Mouse (Mus musculus) embryonic facial prominence, embryonic 12.5 days (tissue): ENCODE measurements around the gene Hoxa4. TPM values are rescaled to one million over a fixed set of nuclear protein-coding genes. Genes with fewer than 3 reads are reported as not detected.

ENCODE experiments used
- ATAC-seq: fragments of 200-750 bp; cut with Nextera tagmentation; 2 replicates; pipeline ENCODE4 v1.8.0; 2017; ENCODE audit not compliant: insufficient number of reproducible peaks, insufficient read depth, low FRiP score, low TSS enrichment
- H3K27ac ChIP-seq: fragments of 300-500 bp; sonication (generic); 2 replicates; pipeline ENCODE4 v1.5.1; 2016; ENCODE audit warnings: mild to moderate bottlenecking
- H3K27me3 ChIP-seq: fragments of 300-500 bp; sonication (generic); 2 replicates; pipeline ENCODE4 v1.6.1; 2016; ENCODE audit warnings: mild to moderate bottlenecking, moderate library complexity
- H3K36me3 ChIP-seq: fragments of 300-500 bp; sonication (generic); 2 replicates; pipeline ENCODE4 v1.6.1; 2016; ENCODE audit warnings: mild to moderate bottlenecking
- H3K4me1 ChIP-seq: fragments of 300-500 bp; sonication (generic); 2 replicates; pipeline ENCODE4 v1.6.1; 2016
- H3K4me2 ChIP-seq: fragments of 300-500 bp; sonication (generic); replicated peaks from 2 replicates; pipeline ENCODE4 v1.6.1; 2016; ENCODE audit warnings: mild to moderate bottlenecking, moderate library complexity
- H3K4me3 ChIP-seq: fragments of 300-500 bp; sonication (generic); 2 replicates; pipeline ENCODE4 v1.5.1; 2016; ENCODE audit warnings: mild to moderate bottlenecking
- H3K9ac ChIP-seq: fragments of 300-500 bp; sonication (generic); 2 replicates; pipeline ENCODE4 v1.6.1; 2016; ENCODE audit warnings: mild to moderate bottlenecking, moderate library complexity
- H3K9me3 ChIP-seq: fragments of 300-500 bp; sonication (generic); 2 replicates; pipeline ENCODE4 v1.6.1; 2016; ENCODE audit warnings: mild to moderate bottlenecking, moderate library complexity
- WGBS: fragments of 180-500 bp; shearing (Covaris S2); methylation state at CpG from one replicate; pipeline ENCODE4 v1.1.7; 2016; 5-methylcytosine and 5-hydroxymethylcytosine counted together
- polyA plus RNA-seq: library from polyadenylated mRNA; unstranded; fragments of >200 nt; fragmentation: Nextera tagmentation; extraction: Ambion mirVana; gene quantifications from 2 replicates; pipeline ENCODE4 v1.2.1, GENCODE M21; 2016

Hoxa4 gene
- polyA plus RNA-seq, result 0.14 TPM in 1 of 2 replicates, not detected in the other

DNA sequence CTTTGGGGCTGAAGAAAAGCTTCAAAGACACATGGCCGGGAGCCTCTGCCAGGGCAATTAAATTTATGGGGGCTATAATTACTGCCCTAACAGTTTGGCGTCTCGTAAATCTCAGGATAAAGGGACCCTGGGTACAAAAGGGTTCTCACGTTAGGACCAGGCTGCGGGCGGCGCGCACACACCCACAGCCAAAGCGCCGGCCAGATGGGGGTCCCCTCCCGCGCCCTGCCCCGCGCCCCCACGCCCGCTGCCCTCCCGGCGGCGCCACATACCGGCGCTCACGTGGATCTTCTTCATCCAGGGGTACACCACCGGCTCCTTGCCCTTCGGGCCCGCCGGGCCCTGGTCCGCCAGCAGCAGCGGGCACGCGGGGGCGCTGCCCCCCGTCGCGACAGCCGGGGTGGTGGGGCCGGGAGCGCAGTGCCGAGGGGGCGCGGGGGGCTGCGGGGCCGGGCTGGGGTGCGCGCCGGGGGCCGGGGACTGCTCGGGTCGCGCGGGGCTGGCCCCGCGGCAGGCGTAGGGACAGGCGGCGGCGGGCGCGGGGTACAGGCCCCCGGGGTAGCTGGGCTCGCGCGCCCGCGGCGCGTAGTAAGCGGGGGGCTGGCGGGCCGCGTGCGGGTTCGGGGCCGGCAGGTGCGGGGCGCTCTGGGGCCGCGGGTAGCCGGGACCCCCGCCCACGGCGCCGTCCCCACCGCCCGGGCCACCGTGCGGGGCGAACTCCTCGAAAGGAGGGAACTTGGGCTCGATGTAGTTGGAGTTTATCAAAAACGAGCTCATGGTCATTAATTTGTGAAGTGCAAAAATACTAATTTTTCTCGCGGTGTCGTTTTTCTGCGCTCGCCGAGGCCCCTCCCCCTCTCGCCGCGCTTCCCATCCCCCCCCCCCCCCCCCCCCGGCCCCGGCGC, at the start of gene Hoxa4:
TSS of gene Hoxa4 (minus strand) at position 848 of the 905 bp plus-strand sequence.
- H3K9ac ChIP-seq, result no peak within 1 kb of the TSS
- H3K4me2 ChIP-seq, result peak within 1 kb of the TSS; percentile 63
- H3K27me3 ChIP-seq, result peaks cover 96% of the 10 kb centered on the region
- no peaks in the 10 kb centered on the region for H3K9me3 ChIP-seq
- 2% methylated on average over 76 of the region's 102 CpGs for WGBS
- peak within 1 kb of the TSS; percentile 6; the same call in 1 of the 2 replicates for H3K27ac ChIP-seq
- peaks cover 9% of the 10 kb centered on the region; the same call in 1 of the 2 replicates for H3K4me1 ChIP-seq
- peak within 1 kb of the TSS; percentile 37 for H3K4me3 ChIP-seq
- no peak for ATAC-seq
- H3K36me3 ChIP-seq, result no peaks in the 10 kb centered on the region

GRCm38 (mm10) chr6:52241001-52241621, 49.6 kb upstream of the Hoxa4 start:
- no peak for ATAC-seq
- no peak overlapping the region for H3K9ac ChIP-seq
- WGBS, result 4% methylated on average over 9 of the region's 9 CpGs
- no peak overlapping the region for H3K27ac ChIP-seq
- H3K4me2 ChIP-seq, result no peak overlapping the region
- H3K9me3 ChIP-seq, result no peaks in the 10 kb centered on the region
- peaks cover 94% of the 10 kb centered on the region for H3K27me3 ChIP-seq
- no peaks in the 10 kb centered on the region for H3K36me3 ChIP-seq
- H3K4me1 ChIP-seq, result 0 out of 2 replicates have a peak, but pooled peaks cover 3% of the 10 kb centered on the region
- no peak overlapping the region for H3K4me3 ChIP-seq

DNA sequence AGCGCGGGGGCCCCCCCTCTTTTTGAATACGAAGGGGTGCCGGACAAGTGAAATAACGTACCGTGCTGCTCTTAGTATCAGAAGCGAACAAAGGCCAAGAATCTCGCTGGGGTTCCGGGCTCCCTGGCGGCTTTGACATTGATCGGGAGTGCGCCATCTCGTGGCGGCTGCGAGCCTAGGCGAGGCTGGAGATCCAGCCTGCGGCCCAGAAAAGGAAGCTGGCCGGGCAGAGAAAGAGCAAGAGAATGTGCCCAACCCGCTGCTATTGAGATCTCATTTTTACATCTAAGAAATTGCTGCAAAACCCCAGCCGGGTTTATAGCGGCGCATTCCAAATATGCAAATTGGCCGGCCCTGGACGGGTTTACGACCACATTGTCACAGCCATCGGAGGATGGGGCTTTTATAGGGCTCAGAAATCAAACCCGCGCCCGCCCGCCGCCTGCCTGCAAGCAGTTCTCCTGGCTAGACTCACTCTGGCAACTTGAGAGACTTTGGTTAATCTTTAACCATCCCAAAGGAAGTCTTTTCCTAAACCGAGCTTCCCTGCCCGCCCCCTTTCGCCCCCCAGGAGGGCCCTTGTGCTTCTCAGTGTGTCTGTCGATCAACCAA, 48.9 kb upstream of the Hoxa4 start, which contains the start of gene Hoxa10:
TSS of gene Hoxa10 (minus strand) at position 466 of the 612 bp plus-strand sequence.
- ATAC-seq, result no peak
- Histone ChIP-seq H3K4me2 (0 out of 2 replicates have a peak within 1 kb of the TSS, but pooled peaks have one; percentile 8), H3K9me3 (no peaks in the 10 kb centered on the region), H3K27ac (no peak within 1 kb of the TSS), H3K4me1 (0 out of 2 replicates have a peak, but pooled peaks cover 3% of the 10 kb centered on the region), H3K36me3 (no peaks in the 10 kb centered on the region), H3K27me3 (peaks cover 94% of the 10 kb centered on the region), H3K4me3 (no peak within 1 kb of the TSS), H3K9ac (no peak within 1 kb of the TSS)
- 2% methylated on average over 35 of the region's 35 CpGs for WGBS

DNA sequence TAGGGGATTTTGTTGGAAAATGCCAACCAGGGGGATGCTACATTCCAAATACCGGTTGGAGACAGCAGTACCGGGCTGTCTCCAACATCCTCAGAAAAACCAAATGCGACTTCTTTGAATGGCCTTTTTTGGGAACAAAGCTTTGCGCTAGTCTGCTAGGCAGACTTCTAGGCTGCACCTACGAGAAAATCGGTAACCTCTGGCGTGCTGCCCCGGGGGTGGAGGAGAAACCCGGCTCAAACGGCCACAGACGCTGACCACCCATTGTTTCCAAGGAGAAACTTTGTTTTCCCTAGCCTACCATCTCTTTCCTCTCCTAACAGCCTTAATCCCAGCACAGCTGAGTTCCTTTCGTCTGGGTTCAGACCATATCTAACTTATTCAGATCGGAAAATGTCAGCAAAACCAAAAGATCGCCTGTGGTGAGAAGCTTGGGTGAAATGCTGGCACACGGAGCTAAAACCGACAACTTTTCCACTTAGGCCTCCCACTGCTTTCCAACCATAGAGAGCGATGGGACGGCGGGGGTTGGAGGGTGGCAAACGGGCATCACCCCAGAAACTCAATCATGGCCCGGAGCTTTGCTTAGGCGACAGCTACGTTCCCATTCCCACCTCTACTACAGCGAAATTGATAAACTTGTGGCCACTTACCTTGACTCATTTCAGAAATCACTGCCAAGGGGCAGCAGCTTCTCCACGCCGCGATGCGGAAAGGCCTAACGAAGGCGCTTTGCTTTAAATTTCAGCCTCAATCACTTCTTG, 48.3 kb upstream of the Hoxa4 start:
- no peaks in the 10 kb centered on the region for H3K36me3 ChIP-seq
- no peak overlapping the region for H3K27ac ChIP-seq
- H3K4me1 ChIP-seq, result no peaks in the 10 kb centered on the region
- no peaks in the 10 kb centered on the region for H3K9me3 ChIP-seq
- H3K9ac ChIP-seq, result no peak overlapping the region
- 0 out of 2 replicates have a peak overlapping the region, but pooled peaks have one; percentile 8 for H3K4me2 ChIP-seq
- peaks cover 94% of the 10 kb centered on the region for H3K27me3 ChIP-seq
- 1% methylated on average over 30 of the region's 30 CpGs for WGBS
- H3K4me3 ChIP-seq, result no peak overlapping the region
- ATAC-seq, result no peak

DNA sequence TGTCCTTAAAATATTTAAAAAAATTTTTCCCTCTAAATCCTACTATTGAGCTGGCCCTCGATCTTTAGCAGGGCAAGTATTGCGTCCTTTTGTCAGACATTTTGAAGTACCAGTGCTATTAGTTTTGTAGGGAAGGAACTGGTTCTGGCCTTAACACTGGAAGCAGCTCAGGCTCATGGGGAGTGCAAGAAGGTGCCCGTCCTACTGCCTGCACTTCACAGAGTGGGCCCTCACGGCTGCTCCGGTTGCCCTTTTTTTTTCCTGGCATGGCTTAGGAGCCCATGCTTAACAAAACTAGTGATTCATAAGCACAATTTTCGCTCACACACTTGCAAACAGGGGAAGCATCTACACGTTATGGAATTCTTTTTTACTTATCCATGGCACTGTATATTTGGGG, 47.4 kb upstream of the Hoxa4 start:
- no peak overlapping the region for H3K4me3 ChIP-seq
- WGBS, result 2% methylated on average over 7 of the region's 7 CpGs
- no peak for ATAC-seq

GRCm38 (mm10) chr6:52238155-52238545, 46.6 kb upstream of the Hoxa4 start:
- no peaks in the 10 kb centered on the region for H3K9me3 ChIP-seq
- no peaks in the 10 kb centered on the region for H3K36me3 ChIP-seq
- no peak overlapping the region for H3K4me2 ChIP-seq
- no peak for ATAC-seq
- no peak overlapping the region for H3K9ac ChIP-seq
- H3K4me1 ChIP-seq, result no peaks in the 10 kb centered on the region
- H3K4me3 ChIP-seq, result no peak overlapping the region
- H3K27me3 ChIP-seq, result peaks cover 95% of the 10 kb centered on the region
- 1% methylated on average over 7 of the region's 7 CpGs for WGBS
- H3K27ac ChIP-seq, result no peak overlapping the region

More for the DNA sequence above, 47.4 kb upstream of the Hoxa4 start:
- Histone ChIP-seq H3K27me3 (peaks cover 95% of the 10 kb centered on the region), H3K4me1 (no peaks in the 10 kb centered on the region), H3K9me3 (no peaks in the 10 kb centered on the region), H3K9ac (no peak overlapping the region), H3K36me3 (no peaks in the 10 kb centered on the region), H3K27ac (no peak overlapping the region), H3K4me2 (no peak overlapping the region)

GRCm38 (mm10) chr6:52237346-52238154, 46.0 kb upstream of the Hoxa4 start:
- Histone ChIP-seq H3K27ac (no peak overlapping the region), H3K27me3 (peaks cover 95% of the 10 kb centered on the region), H3K36me3 (no peaks in the 10 kb centered on the region), H3K4me1 (no peaks in the 10 kb centered on the region), H3K9me3 (no peaks in the 10 kb centered on the region), H3K9ac (no peak overlapping the region), H3K4me2 (no peak overlapping the region), H3K4me3 (no peak overlapping the region)
- WGBS, result 8% methylated on average over 10 of the region's 10 CpGs
- no peak for ATAC-seq

GRCm38 (mm10) chr6:52236806-52237205, 45.3 kb upstream of the Hoxa4 start:
- 7% methylated on average over 3 of the region's 3 CpGs for WGBS
- H3K4me3 ChIP-seq, result no peak overlapping the region
- peaks cover 95% of the 10 kb centered on the region for H3K27me3 ChIP-seq
- H3K4me2 ChIP-seq, result no peak overlapping the region
- H3K36me3 ChIP-seq, result no peaks in the 10 kb centered on the region
- H3K27ac ChIP-seq, result no peak overlapping the region
- no peaks in the 10 kb centered on the region for H3K4me1 ChIP-seq
- H3K9me3 ChIP-seq, result no peaks in the 10 kb centered on the region
- no peak overlapping the region for H3K9ac ChIP-seq
- no peak for ATAC-seq

- Histone ChIP-seq H3K36me3 (no peaks in the 10 kb centered on the region), H3K27me3 (peaks cover 91% of the 10 kb centered on the region), H3K9ac (no peak overlapping the region), H3K4me3 (no peak overlapping the region), H3K27ac (no peak overlapping the region), H3K9me3 (no peaks in the 10 kb centered on the region), H3K4me2 (no peak overlapping the region), H3K4me1 (no peaks in the 10 kb centered on the region)
- 11% methylated on average over 6 of the region's 6 CpGs for WGBS
- no peak for ATAC-seq
These were observed 44.3 kb upstream of the Hoxa4 start for GRCm38 (mm10) chr6:52235866-52236265.

- Histone ChIP-seq H3K4me1 (no peaks in the 10 kb centered on the region), H3K9ac (no peak overlapping the region), H3K27me3 (peaks cover 91% of the 10 kb centered on the region), H3K4me2 (no peak overlapping the region), H3K9me3 (no peaks in the 10 kb centered on the region), H3K4me3 (no peak overlapping the region), H3K36me3 (no peaks in the 10 kb centered on the region), H3K27ac (no peak overlapping the region)
- no peak for ATAC-seq
- WGBS, result 27% methylated on average over 9 of the region's 9 CpGs
These were observed 43.7 kb upstream of the Hoxa4 start for GRCm38 (mm10) chr6:52235267-52235666.
